Mouse (Mus musculus) bone marrow macrophage, adult 2 months (primary cell): ENCODE results near the gene Ncam2. TPM values are rescaled to one million over a fixed set of nuclear protein-coding genes. Genes with fewer than 3 reads are reported as not detected.

ENCODE experiments used
- H3K27ac ChIP-seq: 2 replicates; pipeline ENCODE4 v1.5.1; 2012; ENCODE audit warnings: low read depth, low read length; ENCODE audit not compliant: insufficient read depth
- H3K4me1 ChIP-seq: 2 replicates; pipeline ENCODE4 v1.6.1; 2012; ENCODE audit warnings: low read length; ENCODE audit not compliant: control insufficient read depth, insufficient read depth
- H3K4me3 ChIP-seq: 2 replicates; pipeline ENCODE4 v1.5.1; 2012; ENCODE audit warnings: mild to moderate bottlenecking, low read length, moderate library complexity; ENCODE audit not compliant: insufficient read depth
- CTCF ChIP-seq: IDR thresholded peaks from 2 replicates; pipeline ENCODE4 v1.5.1; 2012; ENCODE audit warnings: low read depth, mild to moderate bottlenecking, low read length, moderate library complexity
- POLR2A ChIP-seq: IDR thresholded peaks from 2 replicates; pipeline ENCODE4 v1.6.1; 2012; ENCODE audit warnings: mild to moderate bottlenecking, low read depth, low read length, borderline replicate concordance
- polyA plus RNA-seq: library from polyadenylated mRNA; stranded (reverse); fragments of >200 nt; gene quantifications from 2 replicates; pipeline ENCODE4 v1.2.4, GENCODE M21; 2012; ENCODE audit not compliant: missing spikeins, insufficient read depth, insufficient read length

Ncam2 gene
- polyA plus RNA-seq = 0.16 TPM in 1 of 2 replicates, not detected in the other

- Histone ChIP-seq H3K4me1 (no peaks in the 10 kb centered on the region), H3K4me3 (peak within 1 kb of the TSS; percentile 50), H3K27ac (no peak within 1 kb of the TSS)
- TF ChIP-seq POLR2A (no peak), CTCF (no peak)
These were observed at the start of gene Ncam2 for GRCm38 (mm10) chr16:81200201-81201071. Gene Ncam2, plus strand, starts transcription at chr16:81200697.

DNA sequence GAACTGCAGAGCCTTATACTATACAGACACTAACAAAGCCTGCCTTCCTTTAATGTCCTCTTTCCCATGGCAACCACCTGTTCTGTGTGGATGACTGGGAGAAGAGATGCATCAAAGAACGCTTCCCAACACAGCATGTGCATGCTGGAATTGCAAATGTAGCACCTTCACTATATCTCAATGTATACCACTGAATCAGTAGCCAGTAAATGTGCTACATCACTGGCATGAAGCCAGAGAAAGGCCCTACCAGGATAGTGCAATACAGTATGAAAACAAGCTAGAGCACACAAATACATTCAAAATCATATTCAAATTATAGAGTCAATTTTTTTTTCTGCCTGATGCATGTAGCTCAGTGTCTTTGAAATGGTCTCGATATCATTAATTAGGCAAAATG is 29.7 kb upstream of the Ncam2 start:
- Histone ChIP-seq H3K27ac (no peak overlapping the region), H3K4me1 (no peaks in the 10 kb centered on the region), H3K4me3 (no peak overlapping the region)
- no peak for TF ChIP-seq POLR2A
- no peak for TF ChIP-seq CTCF

GRCm38 (mm10) chr16:81175302-81175943 is 25.1 kb upstream of the Ncam2 start:
- no peak overlapping the region for H3K27ac ChIP-seq
- H3K4me3 ChIP-seq = no peak overlapping the region
- no peaks in the 10 kb centered on the region for H3K4me1 ChIP-seq
- TF ChIP-seq CTCF (no peak), POLR2A (no peak)

DNA sequence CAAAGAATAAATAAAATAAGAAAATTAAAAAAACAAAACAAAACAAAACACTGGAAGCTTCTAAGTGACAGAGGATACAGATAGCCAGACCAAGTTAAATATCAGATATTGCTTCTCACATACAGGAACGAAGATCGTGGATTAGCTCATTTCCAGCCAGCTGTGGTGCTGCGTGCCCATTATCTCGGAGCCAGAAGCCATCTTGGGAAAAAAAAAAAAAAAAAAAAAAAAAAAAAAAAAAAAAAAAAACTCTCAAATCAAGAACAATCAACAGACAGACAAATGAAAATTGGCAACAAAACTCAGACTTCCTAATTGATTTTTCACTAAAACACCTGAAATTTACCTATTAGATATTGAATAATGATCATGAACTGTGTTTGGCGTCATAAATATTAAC is 20.7 kb upstream of the Ncam2 start:
- TF ChIP-seq POLR2A = no peak
- TF ChIP-seq CTCF = no peak
- no peak overlapping the region for H3K4me3 ChIP-seq
- H3K4me1 ChIP-seq = no peaks in the 10 kb centered on the region

GRCm38 (mm10) chr16:81187579-81188179 is 12.8 kb upstream of the Ncam2 start:
- H3K27ac ChIP-seq = no peak overlapping the region
- TF ChIP-seq POLR2A (no peak), CTCF (no peak)
- H3K4me3 ChIP-seq = no peak overlapping the region
- no peaks in the 10 kb centered on the region for H3K4me1 ChIP-seq

More for the DNA sequence above, 20.7 kb upstream of the Ncam2 start:
- no peak overlapping the region for H3K27ac ChIP-seq

DNA sequence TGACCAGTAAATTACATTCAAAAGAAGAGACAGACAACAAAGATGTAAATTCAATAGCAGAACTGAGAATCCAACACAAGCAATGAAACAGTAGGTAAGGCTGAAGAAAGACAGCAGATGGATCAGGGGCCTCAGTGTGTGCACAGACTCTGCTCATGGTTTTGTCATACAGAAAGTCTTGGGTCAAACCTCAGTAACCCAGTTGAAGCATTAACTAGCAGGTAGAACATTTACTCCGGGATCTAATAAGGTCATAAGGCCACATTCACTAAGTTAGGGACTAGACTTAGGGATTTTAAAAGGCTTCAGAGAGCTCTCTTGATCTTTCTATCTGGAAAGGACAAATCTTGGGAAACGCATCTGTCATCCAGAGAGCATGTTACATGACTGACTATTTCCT is 8.9 kb upstream of the Ncam2 start:
- Histone ChIP-seq H3K4me3 (no peak overlapping the region), H3K27ac (no peak overlapping the region), H3K4me1 (no peaks in the 10 kb centered on the region)
- TF ChIP-seq POLR2A = no peak
- TF ChIP-seq CTCF = no peak

- TF ChIP-seq CTCF (no peak), POLR2A (no peak)
- no peaks in the 10 kb centered on the region for H3K4me1 ChIP-seq
- no peak overlapping the region for H3K4me3 ChIP-seq
- H3K27ac ChIP-seq = no peak overlapping the region
These were observed 7.9 kb upstream of the Ncam2 start for GRCm38 (mm10) chr16:81192607-81193006.

GRCm38 (mm10) chr16:81199467-81199866 is 1.0 kb upstream of the Ncam2 start:
- Histone ChIP-seq H3K4me3 (no peak overlapping the region), H3K4me1 (no peaks in the 10 kb centered on the region), H3K27ac (no peak overlapping the region)
- no peak for TF ChIP-seq POLR2A
- TF ChIP-seq CTCF = no peak

DNA sequence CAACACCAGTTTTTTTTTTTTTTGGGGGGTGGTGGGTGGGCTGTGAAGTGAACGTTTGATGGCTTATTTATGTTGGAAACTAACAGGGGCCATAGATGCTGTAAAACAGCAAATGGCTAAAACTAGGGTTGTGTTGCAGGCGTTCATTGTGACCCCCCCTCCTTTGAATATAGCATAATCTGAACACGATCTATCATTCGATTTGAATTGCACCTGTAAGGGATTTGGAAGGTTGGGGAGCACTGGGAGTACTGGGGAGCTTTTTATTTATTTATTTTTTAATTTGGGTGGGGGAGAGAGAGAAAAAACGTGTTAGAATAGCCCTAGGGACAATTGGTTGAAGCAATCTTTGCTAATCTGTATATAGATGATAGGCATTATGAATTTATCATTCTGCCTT is 974 bp downstream of the Ncam2 start:
- TF ChIP-seq CTCF (no peak), POLR2A (no peak)
- H3K4me3 ChIP-seq = no peak overlapping the region
- H3K27ac ChIP-seq = no peak overlapping the region

DNA sequence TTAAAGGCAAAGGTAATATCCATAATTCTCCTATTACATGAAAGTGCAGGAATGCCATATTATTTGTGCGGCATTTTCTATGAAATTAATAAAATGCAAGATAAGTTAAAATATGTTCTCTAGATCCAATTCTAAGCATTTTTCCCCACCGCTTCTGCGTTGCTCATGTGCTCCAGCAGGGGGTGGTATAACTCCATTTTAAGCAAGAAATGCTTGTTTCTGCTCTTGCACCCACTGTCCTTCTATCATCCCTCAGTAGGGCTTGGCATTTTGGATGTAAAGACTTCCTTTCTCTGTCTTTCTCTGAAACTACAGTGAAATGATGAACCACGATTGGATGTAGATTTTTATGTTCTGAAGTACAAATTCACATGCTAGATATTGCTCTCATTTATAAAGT is 1.5 kb downstream of the Ncam2 start:
- H3K4me3 ChIP-seq = no peak overlapping the region
- no peak for TF ChIP-seq CTCF
- no peak for TF ChIP-seq POLR2A
- H3K27ac ChIP-seq = no peak overlapping the region
- no peaks in the 10 kb centered on the region for H3K4me1 ChIP-seq

More for the DNA sequence above, 974 bp downstream of the Ncam2 start:
- H3K4me1 ChIP-seq = no peaks in the 10 kb centered on the region
